Mouse (Mus musculus) small intestine, adult 2 months (tissue): Measurements from ENCODE around the gene Mfap1b.

ENCODE experiments used
- CTCF ChIP-seq: fragments of 200-500 bp; IDR thresholded peaks from 2 replicates; pipeline ENCODE4 v1.5.1; 2012; ENCODE audit warnings: low read depth, mild to moderate bottlenecking, control low read depth, inconsistent platforms, low read length, moderate library complexity, mixed read lengths; ENCODE audit not compliant: insufficient replicate concordance, insufficient read length; ENCODE audit errors: extremely low read depth
- POLR2A ChIP-seq: fragments of 200-500 bp; IDR thresholded peaks from 2 replicates; pipeline ENCODE4 v1.6.1; 2012; ENCODE audit warnings: low read depth, mild to moderate bottlenecking, control low read depth, inconsistent platforms, low read length, moderate library complexity

- no peak for TF ChIP-seq CTCF
- TF ChIP-seq POLR2A = no peak
Measured at GRCm38 (mm10) chr2:121414139-121414685, 59.7 kb downstream of the Mfap1b start.
